ENCODE assay signal across 5 mouse cellular contexts in the genomic region with DNA sequence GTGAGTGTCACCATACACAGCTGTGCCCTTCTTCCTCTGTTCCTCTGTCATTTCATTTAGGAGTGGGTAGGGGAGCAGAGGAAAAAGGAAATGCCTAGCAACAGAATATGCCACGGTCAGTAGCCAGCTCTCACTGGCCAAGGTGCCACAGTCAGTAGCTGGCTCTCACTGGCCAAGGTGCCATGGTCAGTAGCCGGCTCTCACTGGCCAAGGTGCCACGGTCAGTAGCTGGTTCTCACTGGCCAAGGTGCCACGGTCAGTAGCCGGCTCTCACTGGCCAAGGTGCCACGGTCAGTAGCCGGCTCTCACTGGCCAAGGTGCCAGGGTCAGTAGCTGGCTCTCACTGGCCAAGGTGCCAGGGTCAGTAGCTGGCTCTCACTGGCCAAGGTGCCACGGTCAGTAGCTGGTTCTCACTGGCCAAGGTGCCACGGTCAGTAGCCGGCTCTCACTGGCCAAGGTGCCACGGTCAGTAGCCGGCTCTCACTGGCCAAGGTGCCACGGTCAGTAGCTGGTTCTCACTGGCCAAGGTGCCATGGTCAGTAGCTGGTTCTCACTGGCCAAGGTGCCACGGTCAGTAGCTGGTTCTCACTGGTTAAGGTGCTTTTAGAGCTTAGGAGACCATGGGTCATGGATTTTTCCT. TPM values are rescaled to one million over a fixed set of nuclear protein-coding genes. Genes with fewer than 3 reads are reported as not detected.
"Had no signal": no experiment of that assay in that cellular context is flagged by ENCODE, and none has a peak within 500 bp of the region (broad histone marks: within the 10 kb centered on the region; RNA-seq: fewer than 3 reads in every experiment).

No protein-coding gene starts in this region.

RNA-seq across cellular contexts. Expression of a gene that starts 37.4 kb away (rescaled TPM):
- polyA plus RNA-seq: midbrain, embryonic 10.5 days; midbrain, embryonic 12.5 days; myocyte; neural tube, embryonic 11.5 days; neural tube, embryonic 13.5 days had no signal
